Mouse (Mus musculus) midbrain, embryonic 16.5 days (tissue): ENCODE results near the gene Hat1. TPM values are rescaled to one million over a fixed set of nuclear protein-coding genes. Genes with fewer than 3 reads are reported as not detected.

ENCODE experiments used
- ATAC-seq: fragments of 200-750 bp; cut with Nextera tagmentation; 2 replicates; pipeline ENCODE4 v1.8.0; 2017; ENCODE audit warnings: moderate TSS enrichment
- H3K27ac ChIP-seq: fragments of 300-500 bp; sonication (generic); 2 replicates; pipeline ENCODE4 v1.5.1; 2014; ENCODE audit warnings: mild to moderate bottlenecking, low read length, mixed read lengths
- H3K27me3 ChIP-seq: fragments of 300-500 bp; sonication (generic); 2 replicates; pipeline ENCODE4 v1.6.1; 2014; ENCODE audit warnings: low read depth, low read length, mixed read lengths; ENCODE audit not compliant: control insufficient read depth, insufficient read depth
- H3K36me3 ChIP-seq: fragments of 300-500 bp; sonication (generic); 2 replicates; pipeline ENCODE4 v1.6.1; 2014; ENCODE audit warnings: mild to moderate bottlenecking, low read length, moderate library complexity, mixed read lengths; ENCODE audit not compliant: control insufficient read depth, insufficient read depth
- H3K4me1 ChIP-seq: fragments of 300-500 bp; sonication (generic); 2 replicates; pipeline ENCODE4 v1.6.1; 2014; ENCODE audit warnings: mild to moderate bottlenecking, low read length, mixed read lengths; ENCODE audit not compliant: control insufficient read depth, insufficient read depth
- H3K4me2 ChIP-seq: fragments of 300-500 bp; sonication (generic); 2 replicates; pipeline ENCODE4 v1.6.1; 2014; ENCODE audit warnings: mild to moderate bottlenecking, low read length, mixed read lengths
- H3K4me3 ChIP-seq: fragments of 300-500 bp; sonication (generic); 2 replicates; pipeline ENCODE4 v1.5.1; 2014; ENCODE audit warnings: low read depth, mild to moderate bottlenecking, low read length, moderate library complexity, mixed read lengths
- H3K9ac ChIP-seq: fragments of 300-500 bp; sonication (generic); 2 replicates; pipeline ENCODE4 v1.6.1; 2014; ENCODE audit warnings: low read depth, low read length, mixed read lengths
- H3K9me3 ChIP-seq: fragments of 300-500 bp; sonication (generic); replicated peaks from 2 replicates; pipeline ENCODE4 v1.6.1; 2014; ENCODE audit warnings: mild to moderate bottlenecking, low read length, mixed read lengths; ENCODE audit not compliant: control insufficient read depth, poor library complexity, severe bottlenecking
- WGBS: fragments of 180-500 bp; shearing (Covaris S2); extraction: QIAGEN DNeasy Blood & Tissue Kit; methylation state at CpG from one replicate; pipeline ENCODE4 v1.1.7; 2014; 5-methylcytosine and 5-hydroxymethylcytosine counted together
- polyA plus RNA-seq: library from polyadenylated mRNA; unstranded; fragments of >200 nt; fragmentation: Nextera tagmentation; extraction: Ambion mirVana; gene quantifications from 2 replicates; pipeline ENCODE4 v1.2.1, GENCODE M21; 2015

Hat1 gene
- polyA plus RNA-seq, 1 experiment from 2014 or later, result 38.1 TPM

DNA sequence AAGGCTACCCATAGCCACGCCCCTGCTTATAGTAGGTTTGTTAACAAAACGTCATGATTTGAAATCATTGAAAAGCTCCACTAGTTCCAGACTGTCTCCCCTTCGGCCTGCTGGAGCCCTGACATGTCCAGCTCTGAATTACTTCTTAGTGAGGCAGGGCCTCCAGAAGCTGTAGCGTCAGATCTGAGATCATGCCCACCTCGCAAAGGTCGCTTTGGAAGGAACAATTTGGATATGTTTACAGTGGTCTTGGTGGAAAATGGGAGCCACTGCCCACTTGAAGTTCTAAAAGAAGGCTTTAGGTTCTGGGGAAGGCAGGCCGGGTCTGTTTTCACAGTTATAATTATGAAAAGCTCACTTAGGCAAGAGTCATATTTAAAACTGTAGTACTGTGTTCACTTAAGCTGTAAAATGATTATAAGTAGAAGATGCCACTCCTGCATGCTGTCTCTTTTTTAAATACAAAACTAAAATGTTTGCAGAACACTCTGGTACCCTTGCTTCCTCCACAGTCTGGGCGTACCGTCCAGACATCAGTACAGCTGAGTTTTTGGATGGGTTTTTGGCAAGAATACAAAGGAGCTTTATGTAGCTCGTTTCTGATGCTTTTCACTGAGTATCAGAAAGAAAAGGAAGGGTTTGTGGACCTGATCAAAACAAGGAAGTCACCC lies 94.4 kb downstream of the Hat1 start:
- 64% methylated on average over 10 of the region's 10 CpGs for WGBS
- Histone ChIP-seq H3K9ac (no peak overlapping the region), H3K4me3 (no peak overlapping the region), H3K9me3 (no peaks in the 10 kb centered on the region), H3K4me1 (no peaks in the 10 kb centered on the region), H3K36me3 (no peaks in the 10 kb centered on the region), H3K27me3 (no peaks in the 10 kb centered on the region), H3K27ac (no peak overlapping the region), H3K4me2 (no peak overlapping the region)
- no peak for ATAC-seq

DNA sequence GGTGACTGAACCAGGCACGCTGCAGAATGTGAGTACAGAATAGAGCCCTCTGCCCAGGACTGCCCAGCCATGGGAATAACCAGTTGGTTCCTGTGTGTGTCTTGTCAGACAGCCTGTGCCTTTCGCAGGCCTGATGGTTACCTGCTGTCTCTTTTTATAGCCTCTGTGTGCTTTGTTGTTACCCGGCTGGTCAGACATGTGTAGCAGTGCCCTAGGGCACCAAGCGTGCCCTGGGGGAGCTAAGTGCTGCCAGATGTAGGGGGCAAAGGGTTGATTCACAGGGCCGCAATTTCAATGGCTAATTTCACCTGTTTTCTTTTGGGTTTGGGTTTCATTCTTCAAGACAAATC lies 94.9 kb downstream of the Hat1 start:
- 30% methylated on average over 5 of the region's 5 CpGs for WGBS
- Histone ChIP-seq H3K27ac (no peak overlapping the region), H3K4me1 (no peaks in the 10 kb centered on the region), H3K4me2 (no peak overlapping the region), H3K27me3 (no peaks in the 10 kb centered on the region), H3K9me3 (no peaks in the 10 kb centered on the region), H3K4me3 (no peak overlapping the region), H3K9ac (no peak overlapping the region), H3K36me3 (no peaks in the 10 kb centered on the region)
- ATAC-seq, result no peak

Other genes with a start within 250 kb of the Hat1 start
- 190 and 199 TPM in 2 replicates for gene Dync1i2, start 177.3 kb upstream of the Hat1 start, polyA plus RNA-seq
- 114 and 117 TPM in 2 replicates for gene Slc25a12, start 21.2 kb upstream of the Hat1 start, polyA plus RNA-seq
- 30.1 and 33.0 TPM in 2 replicates for gene Metap1d, start 64.3 kb downstream of the Hat1 start, polyA plus RNA-seq
- gene Dlx1, start 139.2 kb downstream of the Hat1 start, polyA plus RNA-seq, result 31.5 and 55.5 TPM in 2 replicates
- gene Dlx2, start 157.8 kb downstream of the Hat1 start, polyA plus RNA-seq, result 4.5 and 10.9 TPM in 2 replicates